Mouse (Mus musculus) thymus, postnatal 10 days (tissue): ENCODE results near the gene Bmp2.

Experiments
- DNase-seq, 2 experiments: peaks; one replicate each; pipeline ENCODE4 v3.0.0; 2021; ENCODE audit warnings: low spot score in 2 of 2

Gene Bmp2

GRCm38 (mm10) chr2:133552031-133552841 is at the start of gene Bmp2:
Gene Bmp2, plus strand, starts transcription at chr2:133552159.
- no peak for DNase-seq

GRCm38 (mm10) chr2:133505678-133506077 is 46.3 kb upstream of the Bmp2 start:
- no peak for DNase-seq

GRCm38 (mm10) chr2:133507045-133507444 is 44.9 kb upstream of the Bmp2 start:
- DNase-seq, result no peak

- no peak for DNase-seq
These were observed 42.8 kb upstream of the Bmp2 start for GRCm38 (mm10) chr2:133509141-133509540.

- no peak for DNase-seq
These were observed 40.8 kb upstream of the Bmp2 start for GRCm38 (mm10) chr2:133511011-133511779.

GRCm38 (mm10) chr2:133516331-133517046 is 35.5 kb upstream of the Bmp2 start:
- DNase-seq, result no peak

GRCm38 (mm10) chr2:133517867-133518266 is 34.1 kb upstream of the Bmp2 start:
- no peak for DNase-seq

- no peak for DNase-seq
These were observed 30.8 kb upstream of the Bmp2 start for GRCm38 (mm10) chr2:133521193-133521592.

GRCm38 (mm10) chr2:133522121-133522520 is 29.8 kb upstream of the Bmp2 start:
- no peak for DNase-seq

GRCm38 (mm10) chr2:133525621-133526181 is 26.3 kb upstream of the Bmp2 start:
- DNase-seq, result no peak

GRCm38 (mm10) chr2:133529396-133529795 is 22.6 kb upstream of the Bmp2 start:
- no peak for DNase-seq

- no peak for DNase-seq
These were observed 18.9 kb upstream of the Bmp2 start for GRCm38 (mm10) chr2:133533073-133533472.

- no peak for DNase-seq
These were observed 16.5 kb upstream of the Bmp2 start for GRCm38 (mm10) chr2:133535481-133535880.

- no peak for DNase-seq
These were observed 15.1 kb upstream of the Bmp2 start for GRCm38 (mm10) chr2:133536812-133537211.

- DNase-seq, result no peak
These were observed 11.3 kb upstream of the Bmp2 start for GRCm38 (mm10) chr2:133540702-133541101.

- DNase-seq, result no peak
These were observed 1.7 kb upstream of the Bmp2 start for GRCm38 (mm10) chr2:133550238-133550682.

- no peak for DNase-seq
These were observed 995 bp downstream of the Bmp2 start for GRCm38 (mm10) chr2:133552842-133553465.

GRCm38 (mm10) chr2:133553911-133554285 is 1.9 kb downstream of the Bmp2 start:
- DNase-seq, result no peak

- no peak for DNase-seq
These were observed 2.5 kb downstream of the Bmp2 start for GRCm38 (mm10) chr2:133554286-133555021.

GRCm38 (mm10) chr2:133564248-133564886 is 12.4 kb downstream of the Bmp2 start:
- no peak for DNase-seq
